ENCODE assay signal across 23 mouse cellular contexts in genomic region chr1:133019312-133019711, GRCm38 (mm10). TPM values are rescaled to one million over a fixed set of nuclear protein-coding genes. Genes with fewer than 3 reads are reported as not detected.
DNase-seq lines count a peak whose midpoint lies in the region; ATAC-seq and TF ChIP-seq lines count a peak whose summit lies in the region.
"Had no signal": no experiment of that assay in that cellular context is flagged by ENCODE, and none has a peak within 500 bp of the region (broad histone marks: within the 10 kb centered on the region; RNA-seq: fewer than 3 reads in every experiment).

No protein-coding gene starts in this region.

- H3K36me3 ChIP-seq in midbrain, embryonic 14.5 days (ENCODE audit: control insufficient read depth, insufficient read depth, low read length), result peaks cover 41% of the 10 kb centered on the region
- H3K36me3 ChIP-seq in midbrain, embryonic 13.5 days, result peaks cover 36% of the 10 kb centered on the region
- H3K36me3 ChIP-seq in ES-Bruce4 (ENCODE audit: control insufficient read depth, insufficient read depth, low read length, poor library complexity, severe bottlenecking), result peaks cover 47% of the 10 kb centered on the region
- H3K36me3 ChIP-seq in macrophage (ENCODE audit: inconsistent target), result peaks cover 25% of the 10 kb centered on the region
- H3K36me3 ChIP-seq in forebrain, embryonic 16.5 days (ENCODE audit: control insufficient read depth, insufficient read depth), result peaks cover 12% of the 10 kb centered on the region

- ATAC-seq in midbrain, embryonic 14.5 days (ENCODE audit: low FRiP score, low TSS enrichment), result no peak
- no peak for ATAC-seq in midbrain, embryonic 13.5 days
- no peak for ATAC-seq in forebrain, embryonic 16.5 days
- ATAC-seq: intestine, embryonic 16.5 days had no signal

- no peaks in the 10 kb centered on the region for H3K9me3 ChIP-seq in midbrain, embryonic 14.5 days (ENCODE audit: control insufficient read depth, low read length)
- H3K9me3 ChIP-seq in midbrain, embryonic 13.5 days, result no peaks in the 10 kb centered on the region
- H3K9me3 ChIP-seq in ES-Bruce4 (replicated peaks; ENCODE audit: control insufficient read depth, insufficient read depth, low read length, poor library complexity, severe bottlenecking), result no peaks in the 10 kb centered on the region
- no peaks in the 10 kb centered on the region for H3K9me3 ChIP-seq in forebrain, embryonic 16.5 days (ENCODE audit: control insufficient read depth, low read length)
- H3K9me3 ChIP-seq: hindbrain, embryonic 13.5 days; kidney, embryonic 15.5 days; liver, embryonic 13.5 days; midbrain, embryonic 12.5 days had no signal

- H3K79me2 ChIP-seq in macrophage (ENCODE audit: inconsistent target), result peaks cover 100% of the 10 kb centered on the region

- no peak overlapping the region for H3K4me3 ChIP-seq in midbrain, embryonic 14.5 days (replicated peaks; ENCODE audit: low read depth, low read length)
- H3K4me3 ChIP-seq in midbrain, embryonic 13.5 days (replicated peaks), result no peak overlapping the region
- H3K4me3 ChIP-seq in ES-Bruce4 (ENCODE audit: low read depth, low read length), result no peak overlapping the region; the same call in 1 of the 2 replicates
- no peak overlapping the region for H3K4me3 ChIP-seq in macrophage (ENCODE audit: inconsistent target)
- H3K4me3 ChIP-seq in forebrain, embryonic 16.5 days (replicated peaks; ENCODE audit: low read length), result no peak overlapping the region
- H3K4me3 ChIP-seq: gastrocnemius, adult 2 months; heart, adult 2 months; hindbrain, embryonic 13.5 days; kidney, embryonic 15.5 days; liver, embryonic 13.5 days; midbrain, embryonic 12.5 days had no signal

- H3K9ac ChIP-seq in midbrain, embryonic 14.5 days (replicated peaks; ENCODE audit: low read length), result no peak overlapping the region
- no peak overlapping the region for H3K9ac ChIP-seq in midbrain, embryonic 13.5 days (replicated peaks)
- H3K9ac ChIP-seq in ES-Bruce4 (ENCODE audit: low read depth, poor library complexity, severe bottlenecking), result peak overlapping the region; percentile 86
- H3K9ac ChIP-seq in forebrain, embryonic 16.5 days (replicated peaks; ENCODE audit: low read depth, low read length), result no peak overlapping the region
- H3K9ac ChIP-seq: hindbrain, embryonic 13.5 days; kidney, embryonic 15.5 days; liver, embryonic 13.5 days; midbrain, embryonic 12.5 days had no signal

- TF ChIP-seq EP300 in ES-Bruce4 (IDR thresholded peaks at IDR 0.05; ENCODE audit: insufficient read depth, low read depth, low read length), result 0 out of 2 replicates have a peak, but pooled peaks have one; percentile 27

- H3K4me1 ChIP-seq in midbrain, embryonic 14.5 days (ENCODE audit: control insufficient read depth, insufficient read depth, low read length), result peaks cover 5% of the 10 kb centered on the region
- peaks cover 12% of the 10 kb centered on the region for H3K4me1 ChIP-seq in midbrain, embryonic 13.5 days (replicated peaks)
- H3K4me1 ChIP-seq in ES-Bruce4 (ENCODE audit: control insufficient read depth, insufficient read depth, low read length), result no peaks in the 10 kb centered on the region
- H3K4me1 ChIP-seq in forebrain, embryonic 16.5 days (replicated peaks; ENCODE audit: control insufficient read depth, insufficient read depth, low read length), result peaks cover 5% of the 10 kb centered on the region

- H3K4me2 ChIP-seq in midbrain, embryonic 14.5 days (ENCODE audit: low read length), result no peak overlapping the region
- no peak overlapping the region for H3K4me2 ChIP-seq in midbrain, embryonic 13.5 days (replicated peaks)
- H3K4me2 ChIP-seq in forebrain, embryonic 16.5 days (ENCODE audit: low read length), result no peak overlapping the region
- H3K4me2 ChIP-seq: hindbrain, embryonic 13.5 days; kidney, embryonic 15.5 days; liver, embryonic 13.5 days; midbrain, embryonic 12.5 days had no signal

- no peak for TF ChIP-seq CTCF in ES-Bruce4 (IDR thresholded peaks at IDR 0.05; ENCODE audit: low read depth, low read length)

- no peak for TF ChIP-seq POLR2A in ES-Bruce4 (IDR thresholded peaks at IDR 0.05; ENCODE audit: insufficient read depth, low read length)

- H3K27me3 ChIP-seq in midbrain, embryonic 14.5 days (ENCODE audit: control insufficient read depth, insufficient read depth, low read length), result no peaks in the 10 kb centered on the region
- H3K27me3 ChIP-seq in midbrain, embryonic 13.5 days, result no peaks in the 10 kb centered on the region
- H3K27me3 ChIP-seq in ES-Bruce4 (ENCODE audit: control insufficient read depth, insufficient read depth, low read length, poor library complexity, severe bottlenecking), result no peaks in the 10 kb centered on the region
- H3K27me3 ChIP-seq in forebrain, embryonic 16.5 days (replicated peaks; ENCODE audit: control insufficient read depth, insufficient read depth, low read length), result no peaks in the 10 kb centered on the region
- H3K27me3 ChIP-seq: hindbrain, embryonic 13.5 days; kidney, embryonic 15.5 days; liver, embryonic 13.5 days; midbrain, embryonic 12.5 days had no signal

- no peak for DNase-seq in midbrain, embryonic 14.5 days
- peak; percentile 24 for DNase-seq in Muller cell, postnatal 12 days (ENCODE audit: inconsistent ontology term)
- no peak for DNase-seq in right cerebral cortex, postnatal 14 days
- no peak for DNase-seq in kidney, postnatal 4 days
- DNase-seq: adrenal gland, adult 2 months; cerebellum, adult 11-12 months; cerebellum, postnatal 25 days; gastrocnemius, adult 2 months; heart, adult 2 months; heart, postnatal 14 days; layer of hippocampus, postnatal 36 days; left cerebral cortex, postnatal 4 days; liver, embryonic 13.5 days; spleen, adult 18-20 months; thymus, postnatal 14 days had no signal

- H3K27ac ChIP-seq in midbrain, embryonic 14.5 days (replicated peaks; ENCODE audit: low read depth, low read length), result 0 out of 2 replicates have a peak overlapping the region, but pooled peaks have one; percentile 9
- no peak overlapping the region for H3K27ac ChIP-seq in midbrain, embryonic 13.5 days
- peak overlapping the region; percentile 100 for H3K27ac ChIP-seq in ES-Bruce4 (ENCODE audit: insufficient read depth, low read length)
- H3K27ac ChIP-seq in macrophage, result peak overlapping the region; percentile 63
- no peak overlapping the region for H3K27ac ChIP-seq in forebrain, embryonic 16.5 days (ENCODE audit: low read length)
- H3K27ac ChIP-seq: gastrocnemius, adult 2 months; heart, adult 2 months; hindbrain, embryonic 13.5 days; kidney, embryonic 15.5 days; midbrain, embryonic 12.5 days had no signal

RNA-seq across cellular contexts. Expression of gene Mdm4, which starts 11.0 kb away (rescaled TPM):
- 52.5 and 53.5 TPM in 2 replicates for polyA plus RNA-seq in midbrain, embryonic 14.5 days (2014; fragmentation: Nextera tagmentation; extraction: Ambion mirVana)
- 42.3 and 46.1 TPM in 2 replicates for polyA plus RNA-seq in midbrain, embryonic 13.5 days (2015; fragmentation: Nextera tagmentation; extraction: Ambion mirVana)
- 484 and 490 TPM in 2 replicates for polyA plus RNA-seq in ES-Bruce4 (2011; ENCODE audit: insufficient read depth, insufficient read length, low read depth, missing spikeins)
- 100 to 1,000 TPM; 490 to 931 (median 683) TPM for total RNA-seq in macrophage (2018; cell fraction: chromatin; rRNA removed)
- total RNA-seq in macrophage (2018; cell fraction: cytosol; rRNA removed), result 10 to 100 TPM; 17.0 to 47.8 (median 22.4) TPM
- 100 to 1,000 TPM; 196 to 415 (median 274) TPM for total RNA-seq in macrophage (2018; cell fraction: nucleus; rRNA removed)
- 13.6 to 28.1 TPM (median 15.4 TPM) in 3 replicates for polyA plus RNA-seq in macrophage (2018)
- polyA plus RNA-seq in forebrain, embryonic 16.5 days (2015; fragmentation: Nextera tagmentation; extraction: Ambion mirVana), result 42.5 and 50.6 TPM in 2 replicates

RNA-seq across cellular contexts. Expression of gene Pik3c2b, which starts 26.2 kb away (rescaled TPM):
- 14.3 and 17.0 TPM in 2 replicates for polyA plus RNA-seq in midbrain, embryonic 14.5 days (2014; fragmentation: Nextera tagmentation; extraction: Ambion mirVana)
- polyA plus RNA-seq in midbrain, embryonic 13.5 days (2015; fragmentation: Nextera tagmentation; extraction: Ambion mirVana), result 14.6 and 17.0 TPM in 2 replicates
- 6.0 and 6.4 TPM in 2 replicates for polyA plus RNA-seq in ES-Bruce4 (2011; ENCODE audit: insufficient read depth, insufficient read length, low read depth, missing spikeins)
- total RNA-seq in macrophage (2018; cell fraction: chromatin; rRNA removed), result under 1 TPM in 8 of 26 experiments, not detected in 18; 0.07 to 0.38 (median 0.28) TPM
- under 1 TPM in 12 of 26 experiments, not detected in 14; under 0.01 to 0.09 (median 0.05) TPM for total RNA-seq in macrophage (2018; cell fraction: cytosol; rRNA removed)
- under 1 TPM in 14 of 26 experiments, not detected in 12; 0.06 to 0.49 (median 0.15) TPM for total RNA-seq in macrophage (2018; cell fraction: nucleus; rRNA removed)
- 0.04 TPM in 1 of 3 replicates, not detected in the others for polyA plus RNA-seq in macrophage (2018)
- polyA plus RNA-seq in forebrain, embryonic 16.5 days (2015; fragmentation: Nextera tagmentation; extraction: Ambion mirVana), result 16.0 and 17.9 TPM in 2 replicates

Comparison
In these comparisons a context has a peak if more than half of its experiments do, and no peak if none do; other contexts are left out.
1. H3K27ac ChIP-seq: peak in midbrain, embryonic 14.5 days (single experiment), ES-Bruce4 (single experiment) and macrophage (single experiment); none in midbrain, embryonic 13.5 days (single experiment) and forebrain, embryonic 16.5 days (single experiment).